Mouse (Mus musculus) kidney, adult 2 months (tissue): Measurements from ENCODE around the gene Igfbpl1.

Source experiments
- CTCF ChIP-seq: fragments of 200-500 bp; conservative IDR thresholded peaks from 2 replicates; pipeline ENCODE4 v1.5.1; 2011; ENCODE audit warnings: low read depth, mild to moderate bottlenecking, control low read depth, low read length, moderate library complexity, mixed read lengths; ENCODE audit not compliant: insufficient read depth, insufficient read length
- POLR2A ChIP-seq: fragments of 200-500 bp; IDR thresholded peaks from one replicate; pipeline ENCODE4 v1.6.1; 2011; ENCODE audit warnings: low read depth, low read length, control low read depth

DNA sequence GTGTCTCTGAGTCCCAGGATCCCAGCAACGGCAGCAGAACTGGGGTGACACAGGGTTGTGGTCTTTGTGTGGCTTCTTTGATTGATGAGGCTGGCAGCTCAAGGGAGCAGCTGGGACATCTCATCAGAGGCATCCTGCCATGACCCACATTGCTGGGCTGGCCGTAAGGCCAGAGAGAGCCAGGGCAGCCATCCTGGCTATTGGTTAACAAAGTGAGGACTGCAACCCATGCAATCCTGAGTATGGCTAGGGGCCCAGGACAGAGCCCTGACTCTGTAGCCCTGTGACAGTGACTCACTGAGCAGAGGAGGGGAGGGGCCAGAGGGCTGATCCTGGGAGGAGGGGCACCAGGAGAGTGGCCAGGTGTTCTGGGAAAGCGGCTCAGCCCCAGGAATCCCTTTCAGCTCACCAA, 24.9 kb upstream of the Igfbpl1 start:
- no peak for TF ChIP-seq CTCF
- no peak for TF ChIP-seq POLR2A
